Mouse (Mus musculus) CH12.LX (cell line): ENCODE measurements around the gene C2cd4c. TPM values are rescaled to one million over a fixed set of nuclear protein-coding genes. Genes with fewer than 3 reads are reported as not detected.

Experiments
- DNase-seq: peaks from one replicate; pipeline ENCODE4 v3.0.0-alpha.2; 2013; ENCODE audit errors: extremely low read depth
- H3K27ac ChIP-seq: 2 replicates; pipeline ENCODE4 v1.5.1; 2012; ENCODE audit warnings: low read depth, mild to moderate bottlenecking, control low read depth, moderate library complexity; ENCODE audit not compliant: insufficient read depth
- H3K27me3 ChIP-seq: replicated peaks from 2 replicates; pipeline ENCODE3; 2012; ENCODE audit warnings: inconsistent platforms
- H3K36me3 ChIP-seq, 2 experiments: replicated peaks in 1 of 2; 2 replicates each; pipeline versions ENCODE3 to v1.6.1; 2012; ENCODE audit warnings: inconsistent platforms in 1 of 2, low read length in 1 of 2, mild to moderate bottlenecking in 1 of 2, mixed read lengths in 1 of 2, moderate library complexity in 1 of 2; ENCODE audit not compliant: control insufficient read depth in 1 of 2, insufficient read depth in 1 of 2
- H3K4me1 ChIP-seq, 2 experiments: 2 replicates each; pipeline ENCODE4 v1.6.1; 2012; ENCODE audit warnings: inconsistent platforms in 1 of 2, moderate library complexity in 1 of 2; ENCODE audit not compliant: insufficient read depth in 2 of 2, control insufficient read depth in 1 of 2
- H3K4me2 ChIP-seq: 2 replicates; pipeline ENCODE4 v1.6.1; 2012; ENCODE audit warnings: low read depth, mild to moderate bottlenecking, control low read depth; ENCODE audit not compliant: poor library complexity, insufficient read depth, severe bottlenecking
- H3K4me3 ChIP-seq, 3 experiments: fragments of 150-350 bp in 1 of 3; sonication (generic) in 1 of 3; replicated peaks in 1 of 3; 2 replicates each; pipeline versions ENCODE3 to v1.5.1; 2011 to 2012; ENCODE audit warnings: low read depth in 2 of 3, low read length in 2 of 3, mild to moderate bottlenecking in 2 of 3, moderate library complexity in 2 of 3, control low read depth in 1 of 3, improper control_type of control experiment in 1 of 3, inconsistent platforms in 1 of 3, mixed read lengths in 1 of 3; ENCODE audit not compliant: poor library complexity in 1 of 3
- H3K79me2 ChIP-seq: replicated peaks from 2 replicates; pipeline ENCODE4 v1.6.1; 2012; ENCODE audit warnings: mild to moderate bottlenecking, moderate library complexity; ENCODE audit not compliant: control insufficient read depth, poor library complexity, insufficient read depth, severe bottlenecking; ENCODE audit errors: extremely low read depth
- H3K9ac ChIP-seq: 2 replicates; pipeline ENCODE4 v1.6.1; 2012; ENCODE audit warnings: low read depth, mild to moderate bottlenecking, control low read depth, moderate library complexity; ENCODE audit not compliant: insufficient read depth
- H3K9me3 ChIP-seq: replicated peaks from 2 replicates; pipeline ENCODE3; 2012; ENCODE audit warnings: low read length, inconsistent platforms, mixed read lengths
- BHLHE40 ChIP-seq: IDR thresholded peaks from 2 replicates; pipeline ENCODE4 v1.6.1; 2011; ENCODE audit warnings: mild to moderate bottlenecking, low read depth, low read length, improper control_type of control experiment
- CHD2 ChIP-seq: IDR thresholded peaks from 2 replicates; pipeline ENCODE4 v1.6.1; 2011; ENCODE audit warnings: low read length, improper control_type of control experiment
- CTCF ChIP-seq, 2 experiments: IDR thresholded peaks in 1 of 2; conservative IDR thresholded peaks in 1 of 2; 2 replicates each; pipeline ENCODE4 v1.5.1; 2011 to 2012; ENCODE audit warnings: low read depth in 2 of 2, low read length in 2 of 2, improper control_type of control experiment in 1 of 2, inconsistent platforms in 1 of 2, mild to moderate bottlenecking in 1 of 2, moderate library complexity in 1 of 2
- ELF1 ChIP-seq: IDR thresholded peaks from 2 replicates; pipeline ENCODE4 v1.6.1; 2014; ENCODE audit warnings: low read depth, mild to moderate bottlenecking, inconsistent platforms, low read length, improper control_type of control experiment
- EP300 ChIP-seq: IDR thresholded peaks from 2 replicates; pipeline ENCODE4 v1.6.1; 2011; ENCODE audit warnings: low read length, improper control_type of control experiment
- GABPA ChIP-seq: IDR thresholded peaks from 2 replicates; pipeline ENCODE4 v1.6.1; 2012; ENCODE audit warnings: low read depth, low read length, improper control_type of control experiment, inconsistent platforms; ENCODE audit not compliant: insufficient replicate concordance
- HCFC1 ChIP-seq: IDR thresholded peaks from 2 replicates; pipeline ENCODE4 v1.6.1; 2012; ENCODE audit warnings: low read depth, mild to moderate bottlenecking, inconsistent platforms, low read length, improper control_type of control experiment
- IRF4 ChIP-seq: IDR thresholded peaks from 2 replicates; pipeline ENCODE4 v1.6.1; 2014; ENCODE audit warnings: low read depth, mild to moderate bottlenecking, inconsistent platforms, low read length, improper control_type of control experiment
- JUN ChIP-seq: IDR thresholded peaks from 2 replicates; pipeline ENCODE4 v1.6.1; 2011; ENCODE audit warnings: low read depth, mild to moderate bottlenecking, low read length, improper control_type of control experiment, moderate library complexity; ENCODE audit not compliant: insufficient read depth
- JUND ChIP-seq: conservative IDR thresholded peaks from 2 replicates; pipeline ENCODE4 v1.6.1; 2011; ENCODE audit warnings: low read depth, low read length, improper control_type of control experiment
- KAT2A ChIP-seq: IDR thresholded peaks from 2 replicates; pipeline ENCODE4 v1.6.1; 2012; ENCODE audit warnings: low read length, improper control_type of control experiment, inconsistent platforms; ENCODE audit not compliant: insufficient replicate concordance
- MAX ChIP-seq: IDR thresholded peaks from 2 replicates; pipeline ENCODE4 v1.6.1; 2011; ENCODE audit warnings: low read length, improper control_type of control experiment
- MAZ ChIP-seq: IDR thresholded peaks from 2 replicates; pipeline ENCODE4 v1.6.1; 2012; ENCODE audit warnings: low read depth, mild to moderate bottlenecking, inconsistent platforms, low read length, improper control_type of control experiment, moderate library complexity
- MEF2A ChIP-seq: IDR thresholded peaks from 2 replicates; pipeline ENCODE4 v1.6.1; 2014; ENCODE audit warnings: low read depth, mild to moderate bottlenecking, inconsistent platforms, low read length, improper control_type of control experiment, borderline replicate concordance
- MXI1 ChIP-seq: IDR thresholded peaks from 2 replicates; pipeline ENCODE4 v1.6.1; 2011; ENCODE audit warnings: mild to moderate bottlenecking, low read depth, low read length, improper control_type of control experiment
- MYC ChIP-seq: IDR thresholded peaks from 2 replicates; pipeline ENCODE4 v1.6.1; 2011; ENCODE audit warnings: low read depth, mild to moderate bottlenecking, improper control_type of control experiment, low read length
- NELFE ChIP-seq: IDR thresholded peaks from 2 replicates; pipeline ENCODE4 v1.6.1; 2011; ENCODE audit warnings: low read depth, low read length, improper control_type of control experiment
- NRF1 ChIP-seq: IDR thresholded peaks from 2 replicates; pipeline ENCODE4 v1.6.1; 2014; ENCODE audit warnings: low read depth, mild to moderate bottlenecking, inconsistent platforms, low read length, improper control_type of control experiment, moderate library complexity
- RAD21 ChIP-seq: IDR thresholded peaks from 2 replicates; pipeline ENCODE4 v1.6.1; 2011; ENCODE audit warnings: low read depth, mild to moderate bottlenecking, low read length, improper control_type of control experiment, moderate library complexity
- RCOR1 ChIP-seq: conservative IDR thresholded peaks from 2 replicates; pipeline ENCODE4 v1.6.1; 2012; ENCODE audit warnings: low read depth, mild to moderate bottlenecking, inconsistent platforms, low read length, improper control_type of control experiment
- SMC3 ChIP-seq: IDR thresholded peaks from 2 replicates; pipeline ENCODE4 v1.6.1; 2011; ENCODE audit warnings: low read depth, low read length, improper control_type of control experiment
- TBP ChIP-seq: conservative IDR thresholded peaks from 2 replicates; pipeline ENCODE4 v1.6.1; 2011; ENCODE audit warnings: low read depth, low read length, improper control_type of control experiment
- TCF12 ChIP-seq: IDR thresholded peaks from 2 replicates; pipeline ENCODE4 v1.6.1; 2014; ENCODE audit warnings: low read depth, mild to moderate bottlenecking, inconsistent platforms, low read length, improper control_type of control experiment
- UBTF ChIP-seq: IDR thresholded peaks from 2 replicates; pipeline ENCODE4 v1.6.1; 2012; ENCODE audit warnings: low read depth, mild to moderate bottlenecking, inconsistent platforms, low read length, improper control_type of control experiment, moderate library complexity
- USF2 ChIP-seq: conservative IDR thresholded peaks from 2 replicates; pipeline ENCODE4 v1.6.1; 2011; ENCODE audit warnings: low read depth, low read length, improper control_type of control experiment
- ZC3H11A ChIP-seq: IDR thresholded peaks from 2 replicates; pipeline ENCODE4 v1.6.1; 2012; ENCODE audit warnings: low read depth, mild to moderate bottlenecking, inconsistent platforms, low read length, improper control_type of control experiment
- ZKSCAN1 ChIP-seq: IDR thresholded peaks from 2 replicates; pipeline ENCODE4 v1.6.1; 2012; ENCODE audit warnings: low read depth, inconsistent platforms, low read length, improper control_type of control experiment, borderline replicate concordance
- ZNF384 ChIP-seq: IDR thresholded peaks from 2 replicates; pipeline ENCODE4 v1.6.1; 2012; ENCODE audit warnings: low read depth, low read length, improper control_type of control experiment, inconsistent platforms
- dilution Hi-C: fragments of 300-500 bp; cut with MboI; formaldehyde crosslinking; loops from 2 replicates; pipeline ENCODE4 v1.14.3; 2020; ENCODE audit warnings: low sequenced_read_pairs; ENCODE audit not compliant: extremely low pct_unique_long_range_greater_than_20kb, extremely low pct_ligation_motif_present
- in situ Hi-C: fragments of 300-500 bp; cut with MboI; formaldehyde crosslinking; loops from 3 replicates; pipeline ENCODE4 v1.14.3; 2019; ENCODE audit warnings: low sequenced_read_pairs, low pct_ligation_motif_present, low pct_unique_long_range_greater_than_20kb, mixed read lengths
- polyA plus RNA-seq: library from polyadenylated mRNA; unstranded; fragments of >175 nt; gene quantifications from 2 replicates; pipeline ENCODE4 v1.2.1, GENCODE M21; 2012; ENCODE audit warnings: low read depth; ENCODE audit not compliant: insufficient read length
- total RNA-seq, 2 experiments: library from RNA; depleted of rRNA; stranded (reverse); fragments of 300-350 nt in 1 of 2; fragments of >200 nt in 1 of 2; gene quantifications; 2 replicates each; pipeline ENCODE4 v1.2.3; 2012 to 2014

Gene C2cd4c
- total and polyA plus RNA-seq, 3 experiments = 0.04 TPM; not detected in 2

DNA sequence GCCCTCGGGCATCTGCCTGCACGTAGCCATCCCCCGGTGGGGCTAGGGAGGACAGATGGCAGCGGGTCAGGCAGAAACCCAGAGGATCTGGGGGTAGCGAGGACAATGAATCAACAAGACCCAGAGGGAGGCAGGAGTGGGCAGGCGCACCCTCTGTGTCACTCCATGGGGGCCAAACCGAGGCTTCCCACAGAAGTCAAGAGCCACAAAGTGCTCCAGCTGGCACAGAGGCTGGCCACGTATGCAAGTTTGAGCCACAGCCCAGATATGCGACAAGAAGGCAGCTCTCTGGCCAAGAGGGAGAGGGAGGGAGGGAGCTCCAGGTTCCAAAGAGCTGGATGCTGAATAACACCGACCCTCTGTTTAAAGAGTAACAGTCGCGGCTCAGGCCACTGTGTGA is 10.1 kb upstream of the C2cd4c start:
- no peak for TF ChIP-seq TBP
- no peak for TF ChIP-seq KAT2A
- no peak for TF ChIP-seq TCF12
- TF ChIP-seq HCFC1 = no peak
- no peak for TF ChIP-seq CTCF (conservative IDR thresholded peaks at IDR 0.05 in 1 of 2, IDR thresholded peaks at IDR 0.05 in 1 of 2; ENCODE audit: low read depth in 2 of 2, low read length in 2 of 2)
- no peak for TF ChIP-seq ELF1
- TF ChIP-seq SMC3 = no peak
- no peak for TF ChIP-seq RCOR1
- no peak for TF ChIP-seq IRF4
- no peak for TF ChIP-seq RAD21
- no peak for TF ChIP-seq MAZ
- no peak for TF ChIP-seq JUND
- H3K4me3 ChIP-seq = no peak overlapping the region
- H3K27ac ChIP-seq = no peak overlapping the region
- H3K4me1 ChIP-seq = no peaks in the 10 kb centered on the region
- no peak overlapping the region for H3K9ac ChIP-seq
- peaks cover 96% of the 10 kb centered on the region for H3K27me3 ChIP-seq
- H3K4me2 ChIP-seq = no peak overlapping the region
- H3K9me3 ChIP-seq = no peaks in the 10 kb centered on the region
- DNase-seq = no peak
- H3K36me3 ChIP-seq = no peaks in the 10 kb centered on the region
- in situ Hi-C loops (no loop called here), dilution Hi-C loops (no loop called here)
- H3K79me2 ChIP-seq = no peaks in the 10 kb centered on the region

DNA sequence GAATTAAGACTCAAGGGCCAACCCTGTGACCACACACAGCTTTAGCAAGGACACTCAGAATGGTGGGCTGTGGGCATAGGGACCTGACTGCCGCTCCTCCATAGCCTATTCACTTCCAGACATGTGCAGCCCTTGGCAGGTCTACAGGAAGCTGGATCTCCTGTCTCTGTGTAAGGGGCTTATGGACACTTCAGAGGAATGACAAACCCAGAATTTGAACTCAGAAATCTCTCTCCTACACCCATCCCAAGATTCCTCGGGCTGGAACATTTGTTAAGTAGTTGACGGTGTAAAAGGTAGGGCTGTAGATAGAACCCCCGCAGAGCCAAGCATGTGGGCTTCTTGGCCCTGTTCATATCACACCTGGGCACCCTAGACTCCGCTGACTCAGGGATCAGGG is 2.6 kb upstream of the C2cd4c start:
- dilution Hi-C loops = no loop called here
- peaks cover 88% of the 10 kb centered on the region for H3K27me3 ChIP-seq
- in situ Hi-C loops = no loop called here
- H3K9me3 ChIP-seq = no peaks in the 10 kb centered on the region
- no peak for DNase-seq
- H3K79me2 ChIP-seq = no peaks in the 10 kb centered on the region
- TF ChIP-seq NRF1 = no peak
- no peak for TF ChIP-seq MYC
- H3K4me1 ChIP-seq = peaks cover 10 to 11% of the 10 kb centered on the region in 2 experiments; a peak in 3 of 4 replicates
- H3K4me3 ChIP-seq = no peak overlapping the region
- H3K36me3 ChIP-seq = no peaks in the 10 kb centered on the region
- H3K9ac ChIP-seq = no peak overlapping the region
- no peak overlapping the region for H3K27ac ChIP-seq
- no peak overlapping the region for H3K4me2 ChIP-seq

DNA sequence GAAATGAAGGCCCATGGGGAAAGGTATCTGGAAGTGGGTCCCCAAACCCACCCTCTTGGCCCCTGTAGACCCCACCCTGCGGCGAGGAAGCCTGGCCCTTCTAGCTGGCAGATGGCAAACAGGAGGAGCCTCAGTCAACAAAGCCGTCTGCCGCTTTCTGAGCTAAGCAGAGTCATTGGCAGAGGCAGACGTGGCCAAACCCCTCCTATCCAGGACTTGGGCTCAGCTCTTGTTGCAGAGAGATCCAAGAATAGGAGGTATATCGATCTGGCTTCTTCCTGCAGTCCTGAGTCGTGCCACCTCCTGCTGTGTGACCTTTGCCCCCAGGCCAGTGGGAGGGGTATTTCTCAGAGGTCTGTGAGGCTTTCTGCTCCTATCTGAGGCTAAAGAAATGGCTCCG is 2.0 kb upstream of the C2cd4c start:
- in situ Hi-C loops (no loop called here), dilution Hi-C loops (no loop called here)
- DNase-seq = no peak
- no peak overlapping the region for H3K4me2 ChIP-seq
- no peak overlapping the region for H3K9ac ChIP-seq
- H3K4me1 ChIP-seq = peaks cover 10 to 11% of the 10 kb centered on the region in 2 experiments; a peak in 3 of 4 replicates
- no peak overlapping the region for H3K27ac ChIP-seq
- H3K9me3 ChIP-seq = no peaks in the 10 kb centered on the region
- no peaks in the 10 kb centered on the region for H3K79me2 ChIP-seq
- H3K27me3 ChIP-seq = peaks cover 88% of the 10 kb centered on the region
- H3K4me3 ChIP-seq = no peak overlapping the region
- H3K36me3 ChIP-seq = no peaks in the 10 kb centered on the region
- TF ChIP-seq EP300 (no peak), MXI1 (no peak), ZKSCAN1 (no peak), IRF4 (no peak), MEF2A (no peak), NELFE (no peak), MAX (no peak), JUND (no peak), GABPA (no peak), SMC3 (no peak), CHD2 (no peak), TCF12 (no peak), USF2 (no peak), UBTF (no peak), ZC3H11A (no peak), BHLHE40 (no peak), JUN (no peak), ZNF384 (no peak)
